Mouse (Mus musculus) Patski (cell line): Measurements from ENCODE around the gene Retsat. TPM values are rescaled to one million over a fixed set of nuclear protein-coding genes. Genes with fewer than 3 reads are reported as not detected.

ENCODE experiments used
- ATAC-seq: fragments of 100-300 bp; one replicate; pipeline ENCODE4 v1.8.0; 2021
- CTCF ChIA-PET: fragments of 350-600 bp; sonication (Branson Sonifier 250); formaldehyde crosslinking; loops from one replicate; lab custom pipeline; 2022; ENCODE audit warnings: inconsistent platforms; lab: Charles Lee
- POLR2A ChIA-PET: fragments of 350-600 bp; sonication (Branson Sonifier 250); formaldehyde crosslinking; loops from one replicate; lab custom pipeline; 2022; ENCODE audit warnings: antibody characterized with exemption, inconsistent platforms; lab: Charles Lee
- DNase-seq: peaks from one replicate; pipeline ENCODE4 v3.0.0-alpha.2; 2011; ENCODE audit warnings: low read depth, low spot score
- H3K27me3 ChIP-seq: fragments of 371-371 bp; one replicate; pipeline ENCODE4 v1.5.1; 2021
- CTCF ChIP-seq: fragments of 100-300 bp; IDR thresholded peaks from one replicate; pipeline ENCODE4 v1.5.1; 2021
- in situ Hi-C: fragments of 300-500 bp; cut with MboI; formaldehyde crosslinking; loops from 3 replicates; pipeline ENCODE4 v1.11.1; 2018; ENCODE audit warnings: low pct_unique_long_range_greater_than_20kb, mixed read lengths
- polyA plus RNA-seq: library from polyadenylated mRNA; unstranded; gene quantifications from one replicate; pipeline ENCODE4 v1.2.3, GENCODE M21; 2021

Gene Retsat
- polyA plus RNA-seq, 1 experiment from 2014 or later = 86.5 TPM

DNA sequence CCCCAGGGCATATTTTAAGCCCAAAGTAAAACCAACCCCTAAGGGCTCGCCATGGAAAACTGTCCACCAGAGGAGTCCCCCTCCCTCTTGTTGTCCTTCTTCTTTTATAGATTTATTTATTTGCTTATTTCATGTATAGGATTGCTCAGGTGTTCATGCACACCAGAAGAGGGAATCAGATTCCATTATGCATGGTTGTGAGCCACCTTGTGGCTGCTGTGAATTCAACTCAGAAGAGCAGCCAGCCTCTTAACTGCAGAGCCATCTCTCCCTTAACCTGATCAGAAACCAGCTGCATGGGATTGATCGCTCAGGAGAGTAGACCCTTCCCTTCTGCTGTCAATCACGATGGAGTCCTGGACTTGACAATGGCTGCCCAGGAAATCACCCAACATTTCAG, 38.7 kb downstream of the Retsat start:
- ATAC-seq (no peak), DNase-seq (no peak)
- POLR2A ChIA-PET = interaction anchor here (1.6 kb wide), 1 partner anchor 13 kb away, joined by 5 read pairs; no protein-coding TSS in a partner anchor
- CTCF ChIA-PET = interaction anchor here (0.6 to 4.0 kb wide), 14 partner anchors 8 to 173 kb away, joined by 3 to 31 read pairs (median 4); no protein-coding TSS in a partner anchor
- TF ChIP-seq CTCF = peak; percentile 48
- in situ Hi-C loops = loop anchor here (5.0 to 25.0 kb wide), 4 partner anchors 150 to 598 kb away; partner anchors contain the start of gene Tcf7l1
- H3K27me3 ChIP-seq = no peaks in the 10 kb centered on the region

DNA sequence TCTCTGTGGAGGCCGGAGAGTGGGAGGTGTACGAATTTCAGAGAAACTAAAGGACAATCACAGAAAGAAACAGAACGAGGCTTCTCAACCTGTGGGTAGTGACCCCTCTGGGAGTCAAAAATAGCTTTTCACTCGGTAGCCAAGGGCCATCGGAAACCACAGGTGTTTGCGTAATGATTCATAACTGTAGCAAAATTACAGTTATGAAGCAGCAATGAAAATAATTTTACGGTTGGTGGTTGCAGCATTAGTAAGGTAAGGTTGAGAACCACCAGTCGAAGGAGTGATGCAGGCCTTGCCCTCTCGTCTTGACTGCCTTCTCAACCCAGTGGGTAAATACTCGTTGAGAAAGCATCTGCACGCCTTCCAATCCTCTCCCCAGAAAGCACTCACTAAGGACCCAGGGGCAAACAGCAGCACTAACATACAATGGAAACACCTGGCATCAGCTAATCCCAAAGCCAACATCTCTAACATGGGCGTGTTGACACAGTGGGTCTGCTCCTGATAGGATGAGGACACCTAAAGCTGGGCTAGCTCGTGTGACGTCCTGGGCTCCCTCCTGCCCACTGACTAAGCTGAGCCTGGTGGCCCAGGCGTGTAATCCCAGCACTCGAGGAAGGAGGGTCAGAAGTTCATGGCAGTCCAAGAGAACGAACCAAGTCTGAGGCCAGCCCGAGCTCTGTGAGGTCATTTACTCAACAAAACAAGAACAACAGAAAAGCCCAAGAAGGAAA, 43.1 kb downstream of the Retsat start:
- in situ Hi-C loops = loop anchor here (25.0 kb wide), 1 partner anchor 371 kb away; no protein-coding TSS in a partner anchor
- DNase-seq (no peak), ATAC-seq (no peak)
- POLR2A ChIA-PET = no interaction called here
- CTCF ChIA-PET = interaction anchor here (0.9 to 1.2 kb wide), 3 partner anchors 26 to 278 kb away, joined by 3 to 4 read pairs (median 3); no protein-coding TSS in a partner anchor
- TF ChIP-seq CTCF = no peak
- no peaks in the 10 kb centered on the region for H3K27me3 ChIP-seq

DNA sequence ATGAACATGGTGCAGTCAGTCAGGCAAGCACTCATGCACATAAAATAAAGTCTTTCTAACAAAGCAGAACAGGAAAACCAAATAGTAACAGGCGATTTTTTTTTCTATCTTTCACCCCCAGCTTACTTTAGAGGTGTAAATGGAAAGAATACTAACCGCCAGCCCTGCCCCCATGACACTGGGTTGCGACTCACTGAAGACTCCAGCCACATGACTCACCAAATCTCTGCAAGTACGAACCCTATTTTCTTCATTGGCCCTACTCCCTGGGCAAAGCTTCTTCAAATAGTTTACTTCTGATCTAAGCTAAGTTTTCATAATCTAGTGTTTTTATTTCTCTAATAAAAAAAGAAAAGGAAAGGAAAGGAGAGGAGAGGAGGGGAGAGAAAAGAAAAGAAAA, 46.3 kb downstream of the Retsat start:
- ATAC-seq = no peak
- in situ Hi-C loops = loop anchor here (25.0 kb wide), 1 partner anchor 368 kb away; no protein-coding TSS in a partner anchor
- ChIA-PET POLR2A (interaction anchor here (0.6 kb wide), 1 partner anchor 30 kb away, joined by 3 read pairs; no protein-coding TSS in a partner anchor), CTCF (interaction anchor here (0.8 to 2.7 kb wide), 8 partner anchors 9 to 186 kb away, joined by 3 to 7 read pairs (median 4); no protein-coding TSS in a partner anchor)
- peak; percentile 3 for TF ChIP-seq CTCF
- H3K27me3 ChIP-seq = no peaks in the 10 kb centered on the region
- no peak for DNase-seq

DNA sequence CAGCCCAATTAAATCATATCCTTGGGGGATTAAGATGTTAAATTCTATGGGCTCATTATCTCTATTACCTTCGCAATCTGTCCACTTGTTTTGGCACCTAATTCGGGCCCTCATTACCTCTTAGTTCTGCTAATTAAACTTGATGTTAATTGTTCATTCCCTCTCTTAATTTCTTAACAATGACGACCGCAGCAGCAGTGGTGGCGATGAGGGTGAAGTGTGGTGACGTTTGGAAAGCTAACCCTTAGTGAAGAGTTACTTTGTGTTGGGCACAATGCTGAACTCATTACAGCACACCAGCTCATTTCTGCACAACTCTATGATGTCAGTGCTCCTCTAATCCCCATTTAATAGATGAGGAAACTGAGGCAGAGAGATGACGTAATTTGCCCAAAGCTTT, 47.1 kb downstream of the Retsat start:
- TF ChIP-seq CTCF = no peak
- H3K27me3 ChIP-seq = no peaks in the 10 kb centered on the region
- CTCF ChIA-PET = interaction anchor here (0.8 to 2.7 kb wide), 8 partner anchors 8 to 185 kb away, joined by 3 to 7 read pairs (median 5); no protein-coding TSS in a partner anchor
- no peak for ATAC-seq
- in situ Hi-C loops = loop anchor here (25.0 kb wide), 1 partner anchor 367 kb away; no protein-coding TSS in a partner anchor
- no peak for DNase-seq
- POLR2A ChIA-PET = no interaction called here

DNA sequence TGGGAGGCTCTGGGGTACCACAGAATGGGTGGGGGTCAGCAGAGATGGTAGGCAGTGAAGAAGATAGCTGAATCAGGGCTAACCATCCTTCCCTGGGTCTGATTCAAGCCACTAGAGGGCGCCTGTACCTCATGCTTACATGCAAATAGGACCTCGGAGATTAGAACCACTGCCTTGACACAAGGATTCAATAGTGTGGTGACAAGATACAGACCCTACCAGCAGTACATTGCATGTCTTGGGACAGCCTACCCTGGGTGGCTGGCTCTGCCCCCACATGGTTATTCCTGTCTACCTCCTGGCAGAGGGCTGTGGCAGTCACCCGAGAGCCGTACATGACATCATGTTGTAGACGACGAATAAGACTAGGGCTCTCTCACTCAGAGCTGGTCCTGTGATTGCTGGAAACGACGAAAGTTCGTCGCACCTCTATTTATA, 49.1 kb downstream of the Retsat start:
- ChIA-PET POLR2A (interaction anchor here (1.1 kb wide), 1 partner anchor 50 kb away, joined by 3 read pairs; no protein-coding TSS in a partner anchor), CTCF (interaction anchor here (0.8 to 1.4 kb wide), 9 partner anchors 8 to 143 kb away, joined by 3 to 9 read pairs (median 3); no protein-coding TSS in a partner anchor)
- H3K27me3 ChIP-seq = no peaks in the 10 kb centered on the region
- TF ChIP-seq CTCF = peak; percentile 89
- in situ Hi-C loops = loop anchor here (25.0 kb wide), 1 partner anchor 365 kb away; no protein-coding TSS in a partner anchor
- DNase-seq (no peak), ATAC-seq (peak; percentile 39)

DNA sequence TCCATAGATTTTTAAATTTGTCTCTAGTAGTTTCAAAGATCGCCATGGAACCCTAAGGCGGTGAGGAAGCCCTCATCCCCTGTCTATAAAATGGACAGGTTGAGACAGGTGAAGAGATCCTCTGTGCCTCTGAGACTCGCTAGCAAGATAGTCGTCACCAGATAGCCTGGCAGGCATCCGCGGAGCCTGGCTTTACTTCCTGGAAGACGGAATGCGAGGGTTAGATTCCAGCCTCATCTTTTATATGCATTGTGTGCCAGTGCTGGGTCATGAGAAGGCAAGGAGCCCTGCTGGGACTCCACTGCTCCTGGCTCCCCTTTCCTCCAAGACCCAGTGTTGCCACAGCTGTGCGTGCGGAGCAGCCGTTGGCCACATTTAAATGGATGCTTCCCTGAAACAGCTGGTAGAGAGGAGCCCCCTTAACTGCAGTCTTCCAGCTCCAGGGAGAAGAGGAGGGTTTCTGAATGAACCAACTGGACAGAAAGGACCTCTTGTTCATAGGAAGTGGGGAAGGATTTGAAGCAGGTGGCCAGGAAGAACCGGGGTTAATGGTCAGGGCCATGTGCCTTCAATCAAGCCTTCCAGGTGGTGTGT, 49.8 kb downstream of the Retsat start:
- in situ Hi-C loops = loop anchor here (25.0 kb wide), 1 partner anchor 364 kb away; no protein-coding TSS in a partner anchor
- ATAC-seq (no peak), DNase-seq (no peak)
- CTCF ChIA-PET = interaction anchor here (0.9 to 1.4 kb wide), 5 partner anchors 12 to 142 kb away, joined by 3 to 9 read pairs (median 3); no protein-coding TSS in a partner anchor
- POLR2A ChIA-PET = no interaction called here
- TF ChIP-seq CTCF = no peak
- no peaks in the 10 kb centered on the region for H3K27me3 ChIP-seq

DNA sequence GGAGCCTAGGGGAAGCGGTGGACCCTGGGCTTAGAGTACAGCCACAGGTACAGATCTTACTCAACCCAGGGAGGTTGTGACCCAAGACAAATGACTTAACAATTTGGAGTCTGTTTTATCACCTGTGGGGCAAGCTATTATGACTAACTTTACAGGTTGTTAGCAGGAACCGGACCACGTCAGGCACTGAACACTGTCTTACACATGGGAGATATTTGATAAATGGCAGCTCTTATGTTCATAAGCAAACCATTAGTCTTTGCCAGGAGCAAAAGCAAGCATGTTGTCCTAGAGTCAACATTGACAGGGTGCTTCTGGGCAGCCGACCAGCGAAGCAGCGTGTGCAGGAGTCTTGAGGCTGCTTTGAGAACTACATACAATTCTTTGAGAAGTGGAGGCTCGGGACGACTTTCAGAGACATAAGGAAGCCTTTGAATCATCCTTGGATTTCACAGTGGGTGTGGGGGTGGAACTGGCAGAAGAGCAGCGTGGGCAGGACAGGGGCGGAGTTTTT, 52.1 kb downstream of the Retsat start:
- ChIA-PET CTCF (interaction anchor here (2.5 kb wide), 1 partner anchor 16 kb away, joined by 7 read pairs; no protein-coding TSS in a partner anchor), POLR2A (no interaction called here)
- TF ChIP-seq CTCF = no peak
- in situ Hi-C loops = no loop called here
- ATAC-seq = no peak
- no peaks in the 10 kb centered on the region for H3K27me3 ChIP-seq
- DNase-seq = no peak

DNA sequence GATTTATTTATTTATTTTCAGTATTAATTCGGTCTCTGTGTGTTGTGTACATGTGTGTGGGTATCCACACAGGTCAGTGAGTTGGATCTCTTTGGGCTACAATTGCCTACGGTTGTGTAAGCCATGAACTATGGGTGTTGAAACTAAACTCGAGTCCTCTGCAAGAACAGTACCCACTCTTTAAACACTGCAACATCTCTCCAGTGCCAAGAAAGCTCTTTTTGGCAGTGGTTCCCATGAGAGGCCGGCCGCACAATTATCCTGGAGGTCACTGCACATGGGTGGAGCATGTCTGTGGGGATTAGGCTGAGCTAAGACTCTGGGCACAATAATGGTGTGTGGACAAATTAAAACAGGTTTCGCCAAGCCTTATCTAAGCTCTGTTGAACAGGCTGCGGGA, 55.1 kb downstream of the Retsat start:
- ATAC-seq (peak; percentile 37), DNase-seq (peak; percentile 43)
- ChIA-PET POLR2A (no interaction called here), CTCF (interaction anchor here (1.1 to 2.1 kb wide), 4 partner anchors 8 to 137 kb away, joined by 3 to 7 read pairs (median 4); no protein-coding TSS in a partner anchor)
- in situ Hi-C loops = no loop called here
- H3K27me3 ChIP-seq = no peaks in the 10 kb centered on the region
- TF ChIP-seq CTCF = no peak

DNA sequence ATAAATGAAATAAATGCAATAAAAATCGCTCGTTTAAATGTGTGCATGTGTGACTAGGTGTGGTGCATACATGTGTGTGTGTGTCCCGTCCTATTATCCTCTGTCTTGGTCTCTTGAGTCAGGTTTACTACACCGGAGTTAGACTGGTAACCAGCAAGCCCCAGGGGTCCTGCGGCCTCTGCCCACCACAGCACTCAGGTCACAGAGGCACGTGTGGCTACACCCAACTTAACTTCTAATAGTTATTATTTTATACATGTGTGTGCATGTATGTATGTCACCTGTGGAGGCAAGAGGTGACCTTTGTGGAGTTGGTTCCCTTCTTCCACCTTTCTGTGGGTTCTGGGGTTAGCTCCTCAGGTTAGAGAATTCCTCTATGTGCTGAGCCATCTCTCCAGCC, 56.1 kb downstream of the Retsat start:
- DNase-seq (no peak), ATAC-seq (no peak)
- no peaks in the 10 kb centered on the region for H3K27me3 ChIP-seq
- in situ Hi-C loops = no loop called here
- CTCF ChIA-PET = interaction anchor here (1.3 to 2.1 kb wide), 2 partner anchors 9 to 13 kb away, joined by 5 to 7 read pairs; no protein-coding TSS in a partner anchor
- POLR2A ChIA-PET = interaction anchor here (1.3 kb wide), 1 partner anchor 14 kb away, joined by 3 read pairs; no protein-coding TSS in a partner anchor
- no peak for TF ChIP-seq CTCF
